Mouse (Mus musculus): ENCODE measurements around the gene Itga3. TPM values are rescaled to one million over a fixed set of nuclear protein-coding genes. Genes with fewer than 3 reads are reported as not detected.

Gene Itga3
- polyA plus RNA-seq, 1 experiment = 0.08 TPM

DNA sequence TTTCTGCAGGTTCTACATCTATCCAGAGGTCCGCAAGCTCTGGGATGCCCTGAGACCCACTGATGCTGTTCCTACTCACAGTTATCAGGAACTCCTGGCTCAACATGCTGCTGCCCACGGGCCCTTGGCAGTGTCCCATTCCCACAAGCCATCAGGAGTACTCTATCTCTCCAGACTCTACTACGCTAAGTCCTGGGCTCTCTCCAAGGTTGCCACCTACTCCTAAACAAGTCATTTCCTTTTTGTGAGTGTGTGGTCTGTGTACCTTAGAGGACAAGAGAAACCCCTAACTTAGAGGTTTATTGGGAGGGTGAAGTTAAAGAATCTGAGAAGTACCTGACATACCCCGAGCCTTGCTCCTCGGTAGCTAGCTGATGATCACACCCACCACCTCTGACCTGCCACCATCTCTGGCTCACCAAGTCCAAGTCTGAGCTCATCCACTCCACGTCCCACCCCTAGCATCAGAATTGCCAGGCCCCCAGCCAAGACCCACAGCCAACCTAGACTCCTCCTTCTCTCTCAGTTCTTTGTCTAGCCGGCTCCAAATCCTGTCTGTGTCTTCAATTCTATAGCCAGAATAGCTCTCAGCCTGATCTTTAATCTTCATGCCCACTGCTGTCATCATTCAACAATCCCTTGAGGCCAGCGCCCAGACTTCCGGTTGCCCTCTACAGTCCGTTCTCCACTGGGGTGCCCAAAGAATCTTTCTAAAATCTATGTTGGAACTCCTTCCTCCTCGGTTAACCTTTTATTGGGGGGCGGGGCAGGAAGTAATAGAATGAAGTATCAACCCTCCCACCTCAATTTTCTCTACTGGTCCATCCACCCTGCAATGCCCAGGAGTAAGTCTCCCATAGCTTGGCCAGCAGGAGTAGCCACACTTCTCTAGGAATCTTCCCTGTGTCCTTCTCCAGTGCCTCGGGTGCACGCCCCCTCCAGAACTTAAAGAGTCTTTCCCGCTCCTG lies 67.7 kb downstream of the Itga3 start:
- Histone ChIP-seq H3K4me1 (peaks cover 81% of the 10 kb centered on the region), H3K36me3 (replicated peaks; ENCODE audit: low read length) (peaks cover 57% of the 10 kb centered on the region), H3K4me3 (replicated peaks) (peak overlapping the region; percentile 99), H3K9me3 (no peaks in the 10 kb centered on the region), H3K27me3 (replicated peaks) (no peaks in the 10 kb centered on the region)
- TF ChIP-seq FLI1 (IDR thresholded peaks at IDR 0.05; ENCODE audit: low read length) (no peak), GATA1 (IDR thresholded peaks at IDR 0.05; ENCODE audit: borderline replicate concordance, low read length) (no peak)

DNA sequence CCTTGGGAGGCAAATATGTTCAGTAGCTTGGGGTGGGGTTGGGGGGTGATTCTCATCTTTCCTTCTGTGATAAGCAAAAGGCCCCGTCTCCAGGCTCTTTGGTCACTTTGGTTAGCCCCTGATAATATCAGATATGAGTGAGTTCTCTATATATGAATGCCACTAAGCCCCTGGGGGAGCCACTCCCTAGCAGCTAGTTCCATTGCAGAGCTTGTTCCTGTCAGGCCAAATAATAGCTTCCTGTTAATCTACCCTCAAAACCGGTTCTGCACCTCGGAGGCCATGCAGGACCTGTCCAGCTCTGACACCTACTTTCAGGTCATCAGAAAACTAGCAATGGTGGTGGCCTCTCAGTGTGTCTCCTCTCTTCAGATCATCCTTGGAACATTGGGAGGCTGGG lies 69.2 kb downstream of the Itga3 start:
- Histone ChIP-seq H3K36me3 (replicated peaks; ENCODE audit: low read length) (peaks cover 60% of the 10 kb centered on the region), H3K4me1 (peaks cover 81% of the 10 kb centered on the region), H3K9me3 (no peaks in the 10 kb centered on the region), H3K27me3 (replicated peaks) (no peaks in the 10 kb centered on the region), H3K4me3 (replicated peaks) (peak overlapping the region; percentile 99)
- TF ChIP-seq FLI1 (IDR thresholded peaks at IDR 0.05; ENCODE audit: low read length) (no peak), GATA1 (IDR thresholded peaks at IDR 0.05; ENCODE audit: borderline replicate concordance, low read length) (no peak)

DNA sequence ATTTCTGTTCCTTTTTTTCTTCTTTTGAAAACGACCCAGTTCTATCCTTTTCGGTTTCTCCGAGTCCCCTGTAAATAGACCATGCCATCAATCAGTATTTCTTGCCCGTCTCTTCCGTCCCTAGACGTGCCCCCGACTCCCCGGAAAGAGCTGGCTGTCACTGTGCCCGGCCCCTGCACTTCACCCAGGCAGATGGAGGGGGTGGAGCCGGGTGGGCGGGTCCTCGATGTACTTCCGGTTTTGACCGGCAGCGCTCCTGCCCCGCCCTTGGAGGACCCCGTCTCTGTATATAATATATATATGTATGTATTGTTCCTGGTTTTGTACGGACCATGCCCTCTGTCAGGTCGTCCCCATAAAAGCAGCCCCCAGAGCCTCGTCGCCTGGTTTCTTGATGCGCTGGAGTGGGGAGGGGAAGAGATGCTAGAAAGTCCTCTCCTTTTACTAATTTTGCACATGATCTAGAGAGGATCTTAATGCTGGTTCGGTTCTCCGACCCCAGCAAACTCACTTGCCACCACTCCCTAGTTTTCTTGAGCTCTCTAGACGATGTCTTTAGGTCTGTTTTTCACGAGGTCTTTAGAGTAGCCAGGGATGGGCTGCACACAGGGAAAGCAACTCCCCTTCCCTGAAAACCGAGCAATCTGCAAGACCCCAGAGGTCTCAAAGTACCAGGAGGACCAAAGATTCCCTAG lies 69.9 kb downstream of the Itga3 start:
- TF ChIP-seq GATA1 (IDR thresholded peaks at IDR 0.05; ENCODE audit: borderline replicate concordance, low read length) (no peak), FLI1 (IDR thresholded peaks at IDR 0.05; ENCODE audit: low read length) (no peak)
- Histone ChIP-seq H3K4me1 (peaks cover 81% of the 10 kb centered on the region), H3K36me3 (replicated peaks; ENCODE audit: low read length) (peaks cover 61% of the 10 kb centered on the region), H3K4me3 (replicated peaks) (peak overlapping the region; percentile 99), H3K9me3 (no peaks in the 10 kb centered on the region), H3K27me3 (replicated peaks) (no peaks in the 10 kb centered on the region)

DNA sequence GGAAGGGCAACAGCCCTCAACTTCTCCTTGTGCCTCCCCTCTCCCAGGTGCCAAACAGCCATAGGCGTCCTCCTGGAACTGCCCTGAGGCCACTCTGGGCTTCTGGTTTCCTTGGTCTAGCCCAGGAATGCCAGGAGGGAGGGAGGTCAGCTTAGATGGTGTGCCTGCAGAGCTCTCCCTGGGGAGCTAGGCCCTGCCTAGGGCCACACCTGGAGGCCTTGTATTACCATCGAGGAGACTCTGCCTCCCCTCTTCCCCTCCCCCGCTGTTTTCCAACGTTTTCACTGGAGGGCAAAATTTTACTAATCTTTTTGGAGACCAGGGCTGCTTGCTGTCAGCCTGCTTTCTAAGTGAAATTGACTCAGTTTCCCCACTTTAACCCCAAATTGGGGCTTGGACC lies 70.6 kb downstream of the Itga3 start:
- Histone ChIP-seq H3K27me3 (replicated peaks) (no peaks in the 10 kb centered on the region), H3K9me3 (no peaks in the 10 kb centered on the region), H3K4me1 (peaks cover 85% of the 10 kb centered on the region), H3K36me3 (replicated peaks; ENCODE audit: low read length) (peaks cover 63% of the 10 kb centered on the region), H3K4me3 (replicated peaks) (peak overlapping the region; percentile 99)
- no peak for TF ChIP-seq FLI1 (IDR thresholded peaks at IDR 0.05; ENCODE audit: low read length)
- no peak for TF ChIP-seq GATA1 (IDR thresholded peaks at IDR 0.05; ENCODE audit: borderline replicate concordance, low read length)

DNA sequence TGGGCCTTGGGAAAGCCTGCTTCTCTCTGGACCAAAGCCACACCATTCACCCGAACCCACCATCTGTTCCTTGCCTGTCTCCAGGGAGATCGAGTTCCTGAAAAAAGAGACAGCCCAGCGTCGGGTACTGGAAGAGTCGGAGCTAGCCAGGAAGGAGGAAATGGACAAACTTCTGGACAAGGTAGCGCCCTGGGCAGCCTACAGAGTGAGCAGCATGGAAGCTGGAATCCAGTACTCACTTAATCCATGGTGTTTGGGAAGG lies 71.7 kb downstream of the Itga3 start:
- H3K9me3 ChIP-seq = no peaks in the 10 kb centered on the region
- H3K4me3 ChIP-seq (replicated peaks) = no peak overlapping the region
- H3K4me1 ChIP-seq = peaks cover 97% of the 10 kb centered on the region
- TF ChIP-seq FLI1 (IDR thresholded peaks at IDR 0.05; ENCODE audit: low read length) (no peak), GATA1 (IDR thresholded peaks at IDR 0.05; ENCODE audit: borderline replicate concordance, low read length) (no peak)
- H3K27me3 ChIP-seq (replicated peaks) = no peaks in the 10 kb centered on the region
- H3K36me3 ChIP-seq (replicated peaks; ENCODE audit: low read length) = peaks cover 73% of the 10 kb centered on the region

DNA sequence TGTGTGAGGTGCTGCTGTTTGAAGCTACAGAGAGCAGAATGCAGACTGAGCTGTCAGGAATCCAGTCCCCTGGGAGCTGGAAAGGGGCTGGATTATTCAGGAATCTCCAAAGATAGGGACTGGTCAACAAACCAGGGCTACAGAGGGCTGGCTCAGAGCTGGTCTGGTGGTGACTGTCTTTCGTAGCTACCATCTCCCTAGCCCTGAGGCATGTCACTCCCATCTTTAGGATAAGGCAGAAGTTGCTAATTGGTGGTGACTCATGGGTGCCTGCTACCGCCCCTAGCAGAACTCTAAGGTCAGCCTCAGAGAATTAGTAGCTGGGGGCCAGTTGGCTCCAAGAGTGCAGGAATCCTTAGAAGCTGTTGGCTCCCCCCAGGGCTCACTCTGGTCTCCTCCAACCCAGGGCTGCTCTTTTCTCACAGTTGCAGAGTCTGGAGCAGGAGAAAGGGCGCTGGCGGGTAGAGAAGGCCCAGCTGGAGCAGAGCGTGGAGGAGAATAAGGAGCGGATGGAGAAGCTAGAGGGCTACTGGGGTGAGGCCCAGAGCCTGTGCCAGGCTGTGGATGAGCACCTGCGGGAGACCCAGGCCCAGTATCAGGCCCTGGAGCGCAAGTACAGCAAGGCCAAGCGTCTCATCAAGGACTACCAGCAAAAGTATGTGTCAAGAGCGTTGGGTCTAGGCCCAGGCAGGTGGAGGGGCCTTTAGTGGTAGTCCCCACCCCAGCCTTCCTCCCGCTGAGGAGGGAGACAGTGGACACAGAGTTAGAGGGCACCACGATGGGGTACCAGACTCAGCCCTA lies 72.3 kb downstream of the Itga3 start:
- no peaks in the 10 kb centered on the region for H3K9me3 ChIP-seq
- peaks cover 100% of the 10 kb centered on the region for H3K4me1 ChIP-seq

DNA sequence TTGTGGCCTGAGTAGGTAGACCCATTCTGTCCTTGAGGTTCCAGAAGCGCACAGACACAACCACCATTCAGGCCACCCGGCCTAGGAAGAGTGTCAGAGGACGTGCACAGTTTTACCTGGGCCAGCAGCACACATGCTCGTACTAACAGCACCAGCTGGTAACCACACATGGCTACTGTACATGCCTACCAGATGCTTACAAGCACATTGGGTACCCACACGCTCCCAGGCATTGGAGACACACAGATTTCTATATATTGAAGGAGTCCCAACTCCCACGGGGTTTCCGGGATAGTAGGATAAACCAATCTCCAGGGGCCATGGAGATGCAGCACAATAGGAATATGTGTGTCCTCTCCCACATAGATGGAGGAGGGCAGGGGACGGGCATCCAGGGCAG lies 73.9 kb downstream of the Itga3 start:
- Histone ChIP-seq H3K4me1 (peaks cover 100% of the 10 kb centered on the region), H3K36me3 (replicated peaks; ENCODE audit: low read length) (peaks cover 90% of the 10 kb centered on the region), H3K9me3 (no peaks in the 10 kb centered on the region), H3K27me3 (replicated peaks) (no peaks in the 10 kb centered on the region), H3K4me3 (replicated peaks) (peak overlapping the region; percentile 2)
- TF ChIP-seq FLI1 (IDR thresholded peaks at IDR 0.05; ENCODE audit: low read length) (no peak), GATA1 (IDR thresholded peaks at IDR 0.05; ENCODE audit: borderline replicate concordance, low read length) (no peak)

More for the DNA sequence above, 72.3 kb downstream of the Itga3 start:
- peak overlapping the region; percentile 59 for H3K4me3 ChIP-seq (replicated peaks)
- TF ChIP-seq GATA1 (IDR thresholded peaks at IDR 0.05; ENCODE audit: borderline replicate concordance, low read length) (no peak), FLI1 (IDR thresholded peaks at IDR 0.05; ENCODE audit: low read length) (no peak)
- no peaks in the 10 kb centered on the region for H3K27me3 ChIP-seq (replicated peaks)
- peaks cover 78% of the 10 kb centered on the region for H3K36me3 ChIP-seq (replicated peaks; ENCODE audit: low read length)

DNA sequence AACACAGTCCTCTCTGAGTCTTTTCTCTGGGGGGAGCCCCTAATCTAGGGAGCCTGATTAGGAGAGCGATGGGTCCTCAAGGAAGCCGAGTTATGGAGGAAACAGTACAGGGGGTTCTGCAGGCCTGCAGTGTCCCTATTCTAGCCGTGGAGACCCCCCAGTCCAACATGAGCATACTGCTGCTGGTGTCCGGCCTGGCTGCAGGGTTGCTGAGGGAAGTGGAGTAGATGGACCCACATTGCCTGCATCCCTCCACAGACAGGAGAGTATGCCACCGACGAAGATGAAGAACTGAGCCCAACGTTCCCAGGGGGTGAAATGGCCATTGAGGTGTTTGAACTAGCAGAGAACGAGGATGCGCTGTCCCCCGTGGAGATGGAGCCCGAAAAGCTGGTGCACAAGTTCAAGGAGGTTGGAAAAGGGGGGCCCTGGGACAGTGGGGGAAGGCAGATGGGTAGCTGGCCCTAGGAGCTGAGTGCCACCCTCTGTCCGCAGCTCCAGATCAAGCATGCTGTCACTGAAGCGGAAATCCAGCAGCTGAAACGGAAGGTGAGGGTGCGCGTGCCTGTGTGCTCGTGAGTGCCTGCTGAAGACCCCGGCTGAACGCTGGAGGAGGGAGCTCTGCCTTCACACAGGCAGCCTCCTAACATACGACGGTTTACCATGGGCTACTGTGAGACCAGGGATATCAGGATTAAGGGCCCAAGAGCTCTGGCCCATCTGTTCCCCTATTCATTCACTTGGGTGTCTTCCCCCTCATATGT lies 74.8 kb downstream of the Itga3 start:
- H3K27me3 ChIP-seq (replicated peaks) = no peaks in the 10 kb centered on the region
- H3K4me3 ChIP-seq (replicated peaks) = peak overlapping the region; percentile 47
- TF ChIP-seq FLI1 (IDR thresholded peaks at IDR 0.05; ENCODE audit: low read length) (no peak), GATA1 (IDR thresholded peaks at IDR 0.05; ENCODE audit: borderline replicate concordance, low read length) (no peak)
- peaks cover 100% of the 10 kb centered on the region for H3K4me1 ChIP-seq
- no peaks in the 10 kb centered on the region for H3K9me3 ChIP-seq
- H3K36me3 ChIP-seq (replicated peaks; ENCODE audit: low read length) = peaks cover 96% of the 10 kb centered on the region

DNA sequence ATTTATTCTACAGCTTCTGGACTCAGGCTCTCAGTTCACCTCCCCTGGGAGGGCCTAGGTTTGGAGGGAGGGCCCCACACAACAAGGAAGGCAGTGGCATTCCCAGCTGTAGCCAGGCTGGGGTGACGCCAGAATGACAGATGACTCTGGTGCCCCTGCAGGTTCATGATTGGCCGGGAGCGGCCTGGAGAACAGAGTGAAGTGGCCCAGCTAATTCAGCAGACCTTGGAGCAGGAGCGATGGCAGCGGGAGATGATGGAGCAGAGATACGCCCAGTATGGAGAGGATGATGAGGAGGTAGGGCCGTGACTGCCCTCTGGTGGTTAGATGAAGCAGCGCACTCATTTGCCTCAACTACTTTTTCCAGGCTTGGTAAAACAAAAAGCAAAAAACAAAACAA lies 75.5 kb downstream of the Itga3 start:
- H3K36me3 ChIP-seq (replicated peaks; ENCODE audit: low read length) = peaks cover 100% of the 10 kb centered on the region
- no peaks in the 10 kb centered on the region for H3K9me3 ChIP-seq
- TF ChIP-seq GATA1 (IDR thresholded peaks at IDR 0.05; ENCODE audit: borderline replicate concordance, low read length) (0 out of 3 replicates have a peak, but pooled peaks have one; percentile 50), FLI1 (IDR thresholded peaks at IDR 0.05; ENCODE audit: low read length) (no peak)
- H3K4me3 ChIP-seq (replicated peaks) = peak overlapping the region; percentile 85
- no peaks in the 10 kb centered on the region for H3K27me3 ChIP-seq (replicated peaks)
- H3K4me1 ChIP-seq = peaks cover 100% of the 10 kb centered on the region
